Mouse (Mus musculus) limb, embryonic 12.5 days (tissue): ENCODE data around the gene Pnp. TPM values are rescaled to one million over a fixed set of nuclear protein-coding genes. Genes with fewer than 3 reads are reported as not detected.
A peak's percentile ranks its signal among the peaks of the same experiment; 100 is the strongest.
"Not testable (repeated sequence)": the region's sequence is repeated elsewhere in the genome, so short reads cannot be mapped to it uniquely, and the experiment has no call there.

ENCODE experiments used
- ATAC-seq: fragments of 200-750 bp; cut with Nextera tagmentation; 2 replicates; pipeline ENCODE4 v1.8.0; 2017; ENCODE audit warnings: low read depth, moderate TSS enrichment; ENCODE audit not compliant: insufficient number of reproducible peaks, insufficient read depth, low FRiP score, low TSS enrichment
- H3K27ac ChIP-seq: fragments of 300-500 bp; sonication (generic); 2 replicates; pipeline ENCODE4 v1.5.1; 2016; ENCODE audit warnings: mild to moderate bottlenecking, moderate library complexity
- H3K27me3 ChIP-seq: fragments of 300-500 bp; sonication (generic); 2 replicates; pipeline ENCODE4 v1.6.1; 2016; ENCODE audit warnings: mild to moderate bottlenecking, moderate library complexity
- H3K36me3 ChIP-seq: fragments of 300-500 bp; sonication (generic); 2 replicates; pipeline ENCODE4 v1.6.1; 2016; ENCODE audit warnings: mild to moderate bottlenecking, moderate library complexity
- H3K4me1 ChIP-seq: fragments of 300-500 bp; sonication (generic); replicated peaks from 2 replicates; pipeline ENCODE4 v1.6.1; 2016
- H3K4me2 ChIP-seq: fragments of 300-500 bp; sonication (generic); 2 replicates; pipeline ENCODE4 v1.6.1; 2016; ENCODE audit warnings: mild to moderate bottlenecking, moderate library complexity
- H3K4me3 ChIP-seq: fragments of 300-500 bp; sonication (generic); replicated peaks from 2 replicates; pipeline ENCODE4 v1.5.1; 2016; ENCODE audit warnings: mild to moderate bottlenecking
- H3K9ac ChIP-seq: fragments of 300-500 bp; sonication (generic); replicated peaks from 2 replicates; pipeline ENCODE4 v1.6.1; 2016; ENCODE audit warnings: mild to moderate bottlenecking, moderate library complexity
- H3K9me3 ChIP-seq: fragments of 300-500 bp; sonication (generic); 2 replicates; pipeline ENCODE4 v1.6.1; 2016; ENCODE audit warnings: mild to moderate bottlenecking, moderate library complexity
- WGBS: fragments of 180-500 bp; shearing (Covaris S2); methylation state at CpG from one replicate; pipeline ENCODE4 v1.1.7; 2016; 5-methylcytosine and 5-hydroxymethylcytosine counted together
- polyA plus RNA-seq: library from polyadenylated mRNA; unstranded; fragments of >200 nt; fragmentation: Nextera tagmentation; extraction: Ambion mirVana; gene quantifications from 2 replicates; pipeline ENCODE4 v1.2.1, GENCODE M21; 2016

The Pnp gene
- polyA plus RNA-seq, 1 experiment from 2014 or later, result 67.2 TPM

- WGBS, result 0% methylated on average over 38 of the region's 38 CpGs
- Histone ChIP-seq H3K36me3 (peaks cover 36% of the 10 kb centered on the region), H3K27ac (peak overlapping the region; percentile 82), H3K9me3 (no peaks in the 10 kb centered on the region), H3K4me3 (peak overlapping the region; percentile 95), H3K4me2 (peak overlapping the region; percentile 69), H3K27me3 (no peaks in the 10 kb centered on the region), H3K9ac (peak overlapping the region; percentile 91), H3K4me1 (peaks cover 21% of the 10 kb centered on the region)
- peak; percentile 38 for ATAC-seq
These were observed 517 bp upstream of the Pnp start for GRCm38 (mm10) chr14:50930377-50930753.

GRCm38 (mm10) chr14:50931493-50932020 is 675 bp downstream of the Pnp start:
- WGBS, result 14% methylated on average over 12 of the region's 12 CpGs
- H3K36me3 ChIP-seq, result peaks cover 30% of the 10 kb centered on the region
- H3K27me3 ChIP-seq, result no peaks in the 10 kb centered on the region
- H3K4me3 ChIP-seq, result peak overlapping the region; percentile 95
- peak overlapping the region; percentile 69 for H3K4me2 ChIP-seq
- H3K9me3 ChIP-seq, result no peaks in the 10 kb centered on the region
- no peak for ATAC-seq
- peak overlapping the region; percentile 88 for H3K27ac ChIP-seq
- peaks cover 13% of the 10 kb centered on the region for H3K4me1 ChIP-seq
- H3K9ac ChIP-seq, result peak overlapping the region; percentile 50

- Histone ChIP-seq H3K27me3 (no peaks in the 10 kb centered on the region), H3K4me3 (no peak overlapping the region), H3K4me2 (no peak overlapping the region), H3K9me3 (no peaks in the 10 kb centered on the region), H3K9ac (no peak overlapping the region), H3K36me3 (no peaks in the 10 kb centered on the region), H3K27ac (no peak overlapping the region), H3K4me1 (0 out of 2 replicates have a peak, but pooled peaks cover under 1% of the 10 kb centered on the region)
- ATAC-seq, result no peak
- WGBS, result 69% methylated on average over 1 of the region's 1 CpGs
These were observed 5.8 kb downstream of the Pnp start for GRCm38 (mm10) chr14:50936649-50937048.

DNA sequence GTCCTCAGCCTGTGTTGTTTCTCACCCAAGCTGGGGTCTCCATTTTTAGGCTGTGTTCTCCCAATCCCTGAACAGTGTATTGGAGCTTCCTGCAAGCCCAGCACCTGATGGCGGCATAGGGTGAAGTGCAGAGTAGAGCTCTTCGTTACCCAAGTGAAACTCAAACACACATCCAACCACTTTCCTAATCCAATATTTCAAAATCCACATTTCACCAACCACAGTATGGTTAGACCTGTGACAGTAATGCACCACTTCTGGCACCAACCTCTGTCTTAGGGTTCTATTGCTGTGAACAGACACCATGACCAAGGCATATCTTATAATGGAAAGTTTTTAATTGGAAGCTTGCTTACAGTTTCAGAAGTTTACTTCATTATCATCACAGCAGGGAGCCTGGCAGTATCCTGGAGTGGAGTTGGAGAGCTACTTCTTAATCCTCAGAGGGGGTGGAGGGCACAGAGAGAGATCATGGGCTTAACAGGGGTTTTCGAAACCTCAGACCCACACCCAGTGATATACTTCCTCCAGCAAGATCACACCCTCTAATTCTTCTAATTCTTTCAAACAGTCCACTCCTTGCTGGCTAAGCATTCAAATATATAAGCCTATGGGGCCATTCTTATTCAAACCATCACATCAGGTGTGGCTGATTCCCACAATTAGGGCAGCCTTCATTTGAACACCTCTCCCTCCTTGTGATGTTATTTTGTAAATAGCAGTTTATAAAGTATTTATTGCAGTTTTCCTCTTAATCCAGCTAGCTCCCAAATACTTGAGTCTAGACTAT is 7.4 kb downstream of the Pnp start:
- no peak overlapping the region for H3K27ac ChIP-seq
- 90% methylated on average over 3 of the region's 3 CpGs for WGBS
- no peaks in the 10 kb centered on the region for H3K9me3 ChIP-seq
- ATAC-seq, result no peak
- no peaks in the 10 kb centered on the region for H3K36me3 ChIP-seq
- no peak overlapping the region for H3K4me3 ChIP-seq
- no peak overlapping the region for H3K9ac ChIP-seq
- no peaks in the 10 kb centered on the region for H3K4me1 ChIP-seq
- no peaks in the 10 kb centered on the region for H3K27me3 ChIP-seq
- H3K4me2 ChIP-seq, result no peak overlapping the region

- H3K4me2 ChIP-seq, result no peak overlapping the region
- no peak overlapping the region for H3K27ac ChIP-seq
- WGBS, result 46% methylated on average over 2 of the region's 2 CpGs
- ATAC-seq, result no peak
- no peak overlapping the region for H3K9ac ChIP-seq
- H3K27me3 ChIP-seq, result no peaks in the 10 kb centered on the region
- no peak overlapping the region for H3K4me3 ChIP-seq
- H3K4me1 ChIP-seq, result 0 out of 2 replicates have a peak, but pooled peaks cover 1% of the 10 kb centered on the region
- no peaks in the 10 kb centered on the region for H3K36me3 ChIP-seq
- no peaks in the 10 kb centered on the region for H3K9me3 ChIP-seq
These were observed 8.1 kb downstream of the Pnp start for GRCm38 (mm10) chr14:50938940-50939339.

DNA sequence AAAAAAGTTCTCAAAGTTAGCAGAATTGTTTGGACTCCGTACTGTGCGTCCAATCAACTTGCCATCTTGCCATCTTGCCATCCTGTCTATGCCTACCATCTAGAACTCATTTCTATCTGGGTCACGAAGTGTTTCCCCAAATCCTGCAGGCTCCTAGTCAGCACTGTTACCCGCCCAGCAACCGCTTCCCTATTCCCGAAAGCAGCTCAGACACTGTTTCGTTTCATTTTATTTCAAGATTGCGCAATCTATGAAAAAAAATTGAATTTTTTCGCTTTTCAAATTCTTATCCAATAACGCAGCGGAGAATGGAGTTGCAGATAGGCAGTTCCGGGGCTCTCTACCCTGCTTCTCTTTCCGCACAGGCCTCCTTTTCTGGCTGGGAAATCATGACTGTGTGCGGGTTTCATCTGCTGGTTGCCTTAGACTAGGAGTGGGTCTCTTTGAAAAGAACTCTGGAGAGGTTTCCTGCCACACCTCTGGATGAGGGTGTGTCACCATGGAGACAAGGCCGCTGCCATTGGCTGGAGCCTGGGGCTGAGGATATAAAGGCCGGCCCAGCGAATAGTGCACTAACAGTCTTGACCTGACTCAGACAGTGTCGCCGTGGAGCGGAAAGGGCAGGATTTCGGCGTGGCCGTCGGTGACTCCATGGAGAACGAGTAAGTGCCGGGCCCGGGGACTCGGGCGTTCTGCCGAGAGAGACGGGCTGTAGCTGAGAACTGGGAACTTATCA is 13.2 kb downstream of the Pnp start, which contains the start of gene Gm49342:
Gm49342 (plus strand) TSS at position 586 of the 736 bp plus-strand sequence.
- H3K4me3 ChIP-seq, result peak within 1 kb of the TSS; percentile 49
- peak within 1 kb of the TSS; percentile 56 for H3K9ac ChIP-seq
- WGBS, result 19% methylated on average over 31 of the region's 31 CpGs
- no peaks in the 10 kb centered on the region for H3K9me3 ChIP-seq
- peaks cover 6% of the 10 kb centered on the region; the same call in 1 of the 2 replicates for H3K36me3 ChIP-seq
- peak; percentile 99 for ATAC-seq
- no peaks in the 10 kb centered on the region for H3K27me3 ChIP-seq
- peak within 1 kb of the TSS; percentile 69 for H3K4me2 ChIP-seq
- peak within 1 kb of the TSS; percentile 93 for H3K27ac ChIP-seq
- 0 out of 2 replicates have a peak, but pooled peaks cover 8% of the 10 kb centered on the region for H3K4me1 ChIP-seq

- not testable (repeated sequence) for H3K4me1 ChIP-seq, H3K27me3 ChIP-seq, H3K36me3 ChIP-seq, H3K9me3 ChIP-seq
- ATAC-seq, result peak; percentile 95
- Histone ChIP-seq H3K4me3 (peak overlapping the region; percentile 49), H3K4me2 (peak overlapping the region; percentile 69), H3K9ac (peak overlapping the region; percentile 56), H3K27ac (peak overlapping the region; percentile 93)
- WGBS, result under 1% methylated on average over 14 of the region's 15 CpGs
These were observed 13.8 kb downstream of the Pnp start for GRCm38 (mm10) chr14:50944668-50945033.

- H3K4me1 ChIP-seq, H3K27me3 ChIP-seq, H3K9me3 ChIP-seq, H3K36me3 ChIP-seq, ATAC-seq: not testable (repeated sequence)
- Histone ChIP-seq H3K9ac (peak overlapping the region; percentile 56), H3K4me3 (peak overlapping the region; percentile 49), H3K4me2 (peak overlapping the region; percentile 69), H3K27ac (peak overlapping the region; percentile 93)
- WGBS, result 12% methylated on average over 6 of the region's 6 CpGs
These were observed 14.2 kb downstream of the Pnp start for GRCm38 (mm10) chr14:50945081-50945480.

DNA sequence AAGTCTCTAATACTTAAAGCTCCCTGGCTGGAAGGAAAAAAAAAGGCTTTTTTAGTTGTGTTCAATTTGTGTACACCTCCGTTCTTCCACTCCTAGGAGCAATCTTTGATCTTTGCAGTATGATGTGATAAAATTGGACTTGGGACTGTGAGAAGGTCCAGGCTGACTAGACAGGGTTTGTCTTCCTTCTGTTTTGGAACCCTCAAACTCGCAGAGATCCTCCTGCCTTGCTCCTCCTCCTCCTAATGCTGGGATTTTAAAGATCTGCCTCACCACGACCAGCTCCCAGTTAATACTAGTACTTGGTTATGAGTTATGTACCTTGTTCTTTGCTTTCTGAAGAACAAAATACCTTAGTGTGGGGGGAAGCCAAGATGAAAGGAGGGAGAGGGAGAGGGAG is 14.6 kb downstream of the Pnp start:
- H3K27ac ChIP-seq, H3K27me3 ChIP-seq, H3K4me1 ChIP-seq, H3K9me3 ChIP-seq, ATAC-seq, H3K36me3 ChIP-seq: not testable (repeated sequence)
- Histone ChIP-seq H3K4me3 (peak overlapping the region; percentile 49), H3K9ac (peak overlapping the region; percentile 56), H3K4me2 (peak overlapping the region; percentile 69)
- 30% methylated on average over 3 of the region's 3 CpGs for WGBS

GRCm38 (mm10) chr14:50955487-50955886 is 24.6 kb downstream of the Pnp start:
- WGBS, result 86% methylated on average over 10 of the region's 10 CpGs
- no peak overlapping the region for H3K4me2 ChIP-seq
- H3K36me3 ChIP-seq, result peaks cover 9% of the 10 kb centered on the region
- H3K4me3 ChIP-seq, result no peak overlapping the region
- no peaks in the 10 kb centered on the region for H3K9me3 ChIP-seq
- H3K27ac ChIP-seq, result no peak overlapping the region
- no peak overlapping the region for H3K9ac ChIP-seq
- no peak for ATAC-seq
- no peaks in the 10 kb centered on the region for H3K27me3 ChIP-seq
- no peaks in the 10 kb centered on the region for H3K4me1 ChIP-seq

DNA sequence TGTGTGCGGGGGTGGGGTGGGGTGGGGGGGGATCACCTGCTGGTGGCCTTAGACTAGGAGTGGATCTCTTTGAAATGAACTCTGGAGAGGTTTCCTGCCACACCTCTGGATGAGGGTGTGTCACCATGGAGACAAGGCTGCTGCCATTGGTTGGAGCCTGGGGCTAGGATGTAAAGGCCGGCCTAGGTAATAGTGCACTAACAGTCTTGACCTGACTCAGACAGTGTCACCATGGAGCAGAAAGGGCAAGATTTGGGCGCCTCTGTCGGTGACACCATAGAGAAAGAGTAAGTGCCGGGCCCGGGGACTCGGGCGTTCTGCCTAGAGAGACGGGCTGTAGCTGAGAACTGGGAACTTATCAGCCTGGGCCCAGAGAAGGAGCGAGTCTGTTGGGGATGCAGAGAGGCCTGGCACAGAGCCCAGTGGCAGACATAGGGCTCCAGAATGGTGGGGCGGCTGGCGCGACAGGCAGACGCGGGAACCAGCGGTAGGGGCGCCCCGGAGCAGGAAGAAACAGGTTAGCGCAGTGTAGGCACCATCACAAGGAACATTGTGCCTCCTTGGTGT is 25.1 kb downstream of the Pnp start, which contains the start of gene Pnp2:
Pnp2 (plus strand) TSS at position 51 of the 567 bp plus-strand sequence.
- H3K9me3 ChIP-seq, H3K36me3 ChIP-seq, H3K4me3 ChIP-seq, H3K27me3 ChIP-seq, H3K9ac ChIP-seq, H3K27ac ChIP-seq, H3K4me1 ChIP-seq: not testable (repeated sequence)
- peak; percentile 71; the same call in 1 of the 2 replicates for ATAC-seq
- 6% methylated on average over 19 of the region's 19 CpGs for WGBS
- H3K4me2 ChIP-seq, result peak within 1 kb of the TSS; percentile 33
